Mouse (Mus musculus): ENCODE results near the gene Cwc25.

Gene Cwc25

GRCm38 (mm10) chr11:97766154-97766881 is at the start of gene Cwc25:
Cwc25 (minus strand) TSS chr11:97766556.
- peak; percentile 97 for DNase-seq

DNA sequence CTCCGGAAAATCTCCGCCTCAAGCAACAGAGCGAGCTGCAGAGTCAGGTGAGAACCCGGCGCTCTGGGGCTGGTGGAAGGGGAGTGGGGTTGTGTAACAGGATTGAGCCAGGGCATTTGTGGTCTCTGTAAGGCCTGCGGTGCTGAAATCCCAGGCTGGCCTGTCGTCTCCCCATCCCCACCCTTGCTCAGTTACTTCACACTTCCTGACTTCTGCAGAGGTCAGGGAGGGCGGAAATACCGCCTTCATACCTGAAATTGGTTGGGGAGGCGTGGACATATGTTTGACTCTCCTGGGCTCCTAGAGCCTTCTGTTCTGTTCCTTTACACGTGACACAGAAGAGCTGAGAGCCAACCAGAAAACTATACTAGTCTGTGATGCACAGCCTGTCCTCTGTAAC is 49.4 kb upstream of the Cwc25 start:
- DNase-seq: no peak

- no peak for DNase-seq
These were observed 47.6 kb upstream of the Cwc25 start for GRCm38 (mm10) chr11:97813746-97814515.

DNA sequence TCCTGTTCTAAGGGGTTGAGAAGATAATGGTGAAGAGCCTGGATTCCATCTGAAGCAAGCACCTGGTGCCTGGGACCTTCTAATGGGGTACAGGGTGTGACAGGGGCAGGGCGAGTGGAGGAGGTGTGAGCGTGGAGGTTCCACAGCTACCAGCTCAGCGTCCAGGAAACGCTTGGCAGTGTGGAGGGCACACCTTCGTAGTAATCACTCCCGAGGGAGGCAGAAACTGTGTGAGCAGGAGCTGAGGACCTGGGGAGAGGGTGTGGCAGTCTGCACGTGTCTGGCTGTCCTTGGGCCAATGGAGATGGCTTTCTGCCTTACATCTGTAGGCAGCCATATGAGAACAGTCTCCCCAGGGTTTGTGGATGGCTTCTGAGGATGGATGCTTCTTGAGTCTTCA is 46.7 kb upstream of the Cwc25 start:
- no peak for DNase-seq

DNA sequence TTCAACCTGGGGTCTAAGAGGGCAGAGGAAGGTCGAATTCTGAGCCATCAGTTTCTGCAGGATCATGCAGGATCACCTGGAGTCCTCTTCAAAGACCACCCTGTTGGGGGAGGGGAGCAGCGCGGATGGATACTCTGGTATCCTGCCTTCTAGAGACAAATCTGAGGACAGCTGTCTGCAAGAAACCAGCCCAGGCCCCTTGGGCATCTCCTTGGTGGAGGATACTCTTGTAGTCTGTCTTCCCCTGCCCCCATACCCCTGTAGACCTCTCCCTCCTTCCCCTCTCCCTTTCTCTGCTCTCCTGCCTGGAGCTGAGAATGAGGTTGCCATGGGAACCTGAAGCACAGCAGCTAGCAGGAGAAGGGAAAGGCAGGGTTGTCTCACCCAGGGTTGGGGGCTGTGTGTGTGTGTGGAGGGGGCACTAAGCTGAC is 46.1 kb upstream of the Cwc25 start:
- no peak for DNase-seq

DNA sequence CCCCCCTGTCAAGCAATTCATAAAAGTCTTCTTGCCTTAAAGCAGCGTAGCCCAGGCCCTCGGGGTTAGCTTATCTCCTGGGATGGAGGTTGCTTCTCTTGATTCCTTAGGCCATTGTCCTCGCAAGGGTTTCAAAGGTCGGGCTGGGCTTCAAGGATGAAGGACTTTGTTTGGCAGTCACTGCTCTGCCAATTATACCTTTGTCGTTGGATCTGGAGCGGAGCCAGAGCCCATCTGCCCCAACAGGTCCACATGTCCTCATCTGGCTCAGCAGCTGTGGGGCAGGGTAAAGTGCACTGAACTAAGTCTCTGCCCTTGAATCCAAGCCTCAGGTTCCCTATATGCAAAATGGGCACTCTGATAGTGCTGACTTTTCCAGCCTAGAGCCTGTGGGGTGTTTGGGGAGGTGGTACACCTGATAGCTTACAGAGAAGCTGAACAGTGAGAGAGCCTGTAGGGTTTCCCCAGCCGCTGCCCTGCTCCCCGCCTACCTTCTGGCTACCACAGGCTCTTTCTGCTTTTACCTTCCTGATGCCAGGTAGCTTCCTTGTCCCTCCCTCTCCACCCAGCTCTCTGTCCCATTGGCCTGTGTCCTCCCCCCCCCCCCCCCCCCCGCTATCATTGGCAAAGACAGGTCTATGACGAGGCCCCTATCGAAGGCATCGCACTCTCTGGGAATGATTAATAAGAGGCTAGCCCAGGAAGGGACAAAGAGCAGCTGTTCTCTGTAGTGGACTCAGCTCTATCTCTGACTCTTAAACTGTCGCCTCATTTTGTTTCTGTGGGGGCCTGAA is 45.4 kb upstream of the Cwc25 start:
- DNase-seq: no peak

DNA sequence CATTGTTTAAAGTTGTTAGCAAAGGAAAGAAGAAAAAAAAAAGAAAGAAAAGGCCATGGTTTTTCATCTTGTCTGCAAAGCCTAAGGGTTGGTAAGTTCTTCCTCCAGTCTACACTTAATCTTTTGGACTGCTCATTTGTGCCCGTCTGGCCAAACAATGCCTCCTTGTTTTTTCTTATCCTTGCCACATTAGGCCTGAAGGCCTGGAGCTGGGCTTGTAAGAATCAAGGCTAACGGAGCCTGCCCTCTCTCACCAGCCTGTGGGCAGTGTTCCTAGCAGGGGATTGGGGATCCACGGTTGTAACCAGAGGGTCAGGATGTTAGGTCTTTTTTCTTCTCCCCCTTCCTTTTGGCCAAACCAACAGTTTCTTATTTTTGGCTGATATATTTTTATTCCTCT is 44.6 kb upstream of the Cwc25 start:
- DNase-seq: no peak

DNA sequence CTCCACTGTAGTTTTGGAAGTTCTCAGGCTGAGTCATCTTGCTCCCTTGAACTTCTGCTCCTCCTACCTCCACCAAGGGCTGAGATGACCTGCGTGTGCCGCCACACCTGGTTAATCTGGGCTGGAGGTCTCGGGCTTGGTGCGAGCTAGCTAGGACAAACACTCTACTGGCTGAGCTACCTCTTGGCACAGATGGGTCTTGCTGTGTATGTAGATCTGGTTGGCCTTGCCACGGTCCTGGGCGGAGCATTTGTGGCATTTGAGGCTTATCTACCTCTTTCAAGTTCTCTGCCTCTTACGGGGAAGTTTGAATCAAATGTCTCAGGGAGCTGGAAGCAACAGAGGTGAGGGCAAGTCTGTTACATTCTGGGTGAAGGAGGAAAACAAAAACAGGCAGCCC is 44.0 kb upstream of the Cwc25 start:
- DNase-seq: peak; percentile 83

DNA sequence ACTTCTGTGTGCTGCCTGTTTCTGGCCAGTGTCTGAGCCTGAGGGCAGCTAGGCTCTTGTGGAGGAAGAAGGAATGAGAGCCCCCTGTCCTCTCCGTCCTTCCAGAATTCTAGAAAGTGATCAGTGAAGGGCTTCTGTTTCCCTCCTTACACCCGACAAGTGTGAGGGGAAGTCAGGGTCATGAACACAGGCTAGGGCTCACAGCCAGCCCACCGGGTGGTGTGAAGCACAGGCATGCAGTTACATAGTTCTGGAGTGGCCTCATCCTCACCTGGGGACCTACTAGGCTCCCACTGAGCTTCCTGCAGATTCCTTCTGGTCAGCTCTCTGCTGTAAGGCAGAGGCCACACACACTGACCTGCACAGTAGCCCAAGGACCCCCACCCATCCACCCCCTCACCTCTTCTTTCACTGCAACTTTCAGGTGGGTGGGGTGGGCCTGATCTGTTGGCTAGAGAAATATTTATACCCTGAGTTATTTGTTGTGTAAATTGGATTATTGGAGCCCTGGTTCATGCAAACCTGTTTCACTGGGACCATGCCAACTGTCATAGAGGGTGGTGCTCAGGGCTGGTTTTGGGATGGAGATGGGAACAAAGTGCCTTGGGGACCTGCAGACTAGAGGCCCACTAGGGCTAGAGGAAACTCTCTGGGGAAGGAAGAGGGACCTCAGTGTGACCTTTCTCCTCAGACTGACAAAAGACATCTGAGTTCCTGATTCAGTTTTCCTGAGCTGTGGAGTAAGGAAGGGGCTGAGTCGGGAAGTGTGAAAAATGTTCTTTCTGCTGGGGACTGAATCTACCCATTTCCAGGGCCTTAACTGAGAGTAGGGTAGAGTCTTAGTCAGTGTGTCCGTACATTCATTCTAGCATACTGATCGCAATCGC is 43.1 kb upstream of the Cwc25 start:
- no peak for DNase-seq

GRCm38 (mm10) chr11:97808621-97809234 is 42.4 kb upstream of the Cwc25 start:
- no peak for DNase-seq

GRCm38 (mm10) chr11:97808093-97808492 is 41.7 kb upstream of the Cwc25 start:
- peak; percentile 75 for DNase-seq

GRCm38 (mm10) chr11:97807626-97808025 is 41.3 kb upstream of the Cwc25 start:
- DNase-seq: no peak

GRCm38 (mm10) chr11:97806613-97806964 is 40.2 kb upstream of the Cwc25 start:
- no peak for DNase-seq

- DNase-seq: no peak
These were observed 39.6 kb upstream of the Cwc25 start for GRCm38 (mm10) chr11:97805662-97806612.

GRCm38 (mm10) chr11:97804841-97805661 is 38.7 kb upstream of the Cwc25 start:
- DNase-seq: no peak

- DNase-seq: no peak
These were observed 37.5 kb upstream of the Cwc25 start for GRCm38 (mm10) chr11:97803847-97804246.

DNA sequence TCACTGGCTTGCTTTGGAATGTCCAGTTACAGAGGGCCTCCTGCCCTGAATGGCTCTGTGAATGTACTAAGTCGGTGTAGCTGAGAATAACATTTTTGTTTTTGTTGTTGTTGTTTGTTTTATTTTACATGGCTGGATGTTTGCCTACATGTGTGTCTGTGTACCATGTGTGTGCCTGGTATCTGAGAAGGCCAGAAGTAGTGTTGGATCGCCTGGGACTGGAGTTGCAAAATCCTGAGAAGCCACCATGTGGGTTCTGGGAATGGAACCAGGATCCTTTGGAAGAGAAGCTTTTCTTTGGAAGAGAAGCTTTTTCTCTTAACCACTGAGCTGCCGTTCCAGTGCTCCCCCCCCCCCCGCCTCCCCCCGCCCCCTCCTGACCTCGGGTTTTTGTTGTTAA is 36.1 kb upstream of the Cwc25 start:
- DNase-seq: no peak

DNA sequence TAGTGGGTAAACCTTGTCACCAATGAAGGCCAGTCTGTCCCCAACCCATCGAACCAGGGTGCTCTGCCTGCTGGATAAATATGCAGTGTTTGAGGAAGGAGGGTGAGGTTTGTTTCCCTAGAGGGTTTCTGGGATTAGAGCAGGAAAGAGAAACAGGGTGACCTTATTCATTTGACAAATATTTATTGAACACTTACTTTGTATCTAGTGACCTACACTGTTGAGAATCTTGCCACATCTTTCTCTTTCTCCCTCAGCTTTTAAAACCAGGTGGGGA is 35.8 kb upstream of the Cwc25 start:
- no peak for DNase-seq

DNA sequence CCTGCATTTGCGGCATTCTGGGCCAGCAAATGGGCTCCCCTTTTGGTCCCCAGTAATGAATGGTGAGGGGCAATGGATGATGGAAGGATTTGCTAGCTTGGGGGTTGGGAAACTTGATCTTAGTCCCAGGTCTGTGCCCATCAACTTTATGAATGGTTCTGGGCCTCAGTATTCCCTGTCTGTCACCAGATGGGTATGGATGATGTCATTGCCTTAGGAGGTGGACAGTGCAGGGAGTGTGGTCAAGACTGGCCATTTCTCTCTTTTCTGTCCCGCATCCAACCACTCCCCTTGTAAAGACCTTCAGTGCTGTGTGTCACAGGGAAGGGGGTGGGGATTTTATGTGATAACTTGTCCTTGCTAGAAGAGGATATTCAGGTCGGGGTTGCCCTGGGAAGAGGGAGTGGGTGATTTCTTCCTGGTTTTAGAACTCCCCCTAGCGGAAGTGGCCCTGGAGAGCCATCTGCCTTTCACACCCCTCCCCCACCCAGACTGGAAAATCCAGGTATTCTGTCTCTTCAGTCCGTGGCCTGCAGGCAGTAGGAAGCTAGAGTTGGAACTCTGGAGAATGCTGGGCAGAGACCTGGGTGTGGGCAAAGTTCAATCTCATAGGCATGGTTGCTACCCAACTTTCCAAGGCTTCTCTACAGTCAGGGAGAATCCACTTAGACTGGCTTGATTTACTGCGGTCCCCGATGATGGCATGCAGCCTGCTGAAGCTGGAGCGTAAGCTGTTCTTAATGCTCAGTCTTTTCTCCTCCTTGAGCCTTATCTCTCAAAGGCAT is 35.2 kb upstream of the Cwc25 start:
- DNase-seq: peak; percentile 81
